Mouse (Mus musculus): Measurements from ENCODE around the gene Plbd2.
A peak's percentile ranks its signal among the peaks of the same experiment; 100 is the strongest.

Gene Plbd2

GRCm38 (mm10) chr5:120503144-120503795 is at the start of gene Plbd2:
Gene Plbd2, minus strand, starts transcription at chr5:120503625.
- peak; percentile 75 for DNase-seq

- no peak for DNase-seq
These were observed 47.2 kb upstream of the Plbd2 start for GRCm38 (mm10) chr5:120550673-120551072.

GRCm38 (mm10) chr5:120550137-120550536 is 46.7 kb upstream of the Plbd2 start:
- DNase-seq: no peak

DNA sequence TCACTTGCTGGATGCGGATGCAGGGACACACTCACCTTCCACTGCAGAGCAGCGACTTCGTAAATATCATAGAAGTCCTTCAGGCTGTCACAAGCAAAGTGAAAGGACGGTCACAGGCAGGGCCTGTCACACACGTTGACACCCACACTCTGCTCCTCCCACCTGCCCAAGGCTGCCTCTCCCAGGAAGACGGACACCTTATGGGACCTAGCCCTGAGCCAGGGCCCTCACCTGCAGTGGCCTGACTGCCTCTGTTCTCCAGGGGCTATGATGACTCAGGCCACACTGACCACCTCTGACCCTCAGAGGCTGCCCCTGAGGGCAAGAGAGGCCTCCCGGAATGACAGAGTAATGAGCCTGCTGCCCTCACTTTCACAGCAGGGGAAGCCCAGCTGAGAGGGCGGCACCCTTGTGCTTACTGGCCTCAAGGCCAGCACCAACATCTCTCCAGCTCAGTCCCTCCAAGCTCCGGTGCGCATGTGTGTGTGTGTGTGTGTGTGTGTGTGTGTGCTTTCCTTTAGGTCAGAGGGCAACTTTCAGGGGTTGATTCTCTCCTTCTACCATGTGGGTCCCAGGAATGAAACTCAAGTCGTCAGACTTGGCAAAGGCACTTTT is 44.9 kb upstream of the Plbd2 start:
- no peak for DNase-seq

DNA sequence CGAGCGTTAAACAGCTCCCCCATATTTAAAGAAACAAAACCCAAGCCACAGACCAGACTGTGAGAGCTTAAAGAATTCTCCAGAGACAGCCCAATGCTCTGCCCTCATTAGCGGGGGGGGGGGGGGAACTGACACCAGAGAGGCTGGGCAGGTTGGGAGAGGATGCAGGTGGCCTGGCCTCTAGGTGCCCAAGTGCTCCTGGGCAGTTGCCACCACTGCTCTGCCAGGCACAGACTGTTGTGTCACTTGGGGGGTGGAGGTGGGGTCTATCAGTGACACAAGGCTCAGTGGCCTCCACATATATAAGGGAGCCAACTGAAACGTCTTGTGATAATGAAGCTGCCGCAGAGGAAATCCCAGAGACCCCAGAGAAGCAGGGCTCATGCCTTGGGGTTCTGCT is 33.2 kb upstream of the Plbd2 start:
- no peak for DNase-seq

- DNase-seq: peak; percentile 55
These were observed 32.6 kb upstream of the Plbd2 start for GRCm38 (mm10) chr5:120536046-120536445.

DNA sequence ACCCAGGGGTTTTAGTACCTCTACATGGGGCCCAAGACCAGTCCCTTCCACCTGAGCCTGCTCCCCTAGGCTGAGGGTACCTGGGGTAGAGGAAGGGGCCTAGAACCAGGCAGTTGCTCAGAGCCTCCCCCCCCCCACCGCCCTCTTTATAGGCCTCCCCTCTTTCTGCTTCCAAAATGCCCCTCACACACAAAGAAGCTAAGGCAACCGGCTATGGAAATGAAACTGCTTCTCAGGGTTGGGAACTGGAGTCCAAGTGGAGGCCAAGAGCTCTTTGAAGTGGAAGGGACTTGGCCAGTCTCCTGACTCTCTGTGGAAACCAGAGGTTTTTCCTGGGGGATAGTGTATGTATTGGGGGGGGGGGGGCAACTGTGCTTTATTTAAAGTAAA is 31.3 kb upstream of the Plbd2 start:
- DNase-seq: no peak

DNA sequence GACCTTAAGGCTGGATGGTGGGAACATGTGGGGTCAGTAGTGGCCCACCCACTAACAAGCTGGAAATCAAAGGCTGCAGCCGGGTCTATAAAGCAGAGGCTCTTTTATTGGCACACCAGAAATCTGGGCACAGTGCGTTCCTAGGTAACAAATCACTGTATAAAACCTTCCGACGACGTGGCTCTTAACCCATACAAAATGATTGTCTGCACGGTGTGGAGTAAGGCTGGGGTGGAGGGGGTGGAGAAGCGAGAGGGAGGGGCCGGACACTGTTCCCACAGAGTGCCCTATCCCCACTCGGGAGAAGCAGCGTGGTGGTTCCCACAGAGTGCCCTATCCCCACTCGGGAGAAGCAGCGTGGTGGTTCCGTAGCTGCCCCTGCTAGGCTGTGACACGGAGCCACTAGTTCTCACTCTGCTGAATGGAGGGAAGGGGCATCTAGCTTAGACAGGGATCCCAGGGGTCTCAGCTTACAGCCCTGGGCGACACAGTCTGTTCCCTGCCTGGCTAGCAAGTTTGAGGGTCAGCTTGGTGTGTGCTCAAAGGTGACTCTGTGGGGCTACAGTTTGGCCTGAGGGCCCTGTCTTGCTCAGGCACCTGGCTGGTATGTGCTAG is 30.8 kb upstream of the Plbd2 start:
- no peak for DNase-seq

DNA sequence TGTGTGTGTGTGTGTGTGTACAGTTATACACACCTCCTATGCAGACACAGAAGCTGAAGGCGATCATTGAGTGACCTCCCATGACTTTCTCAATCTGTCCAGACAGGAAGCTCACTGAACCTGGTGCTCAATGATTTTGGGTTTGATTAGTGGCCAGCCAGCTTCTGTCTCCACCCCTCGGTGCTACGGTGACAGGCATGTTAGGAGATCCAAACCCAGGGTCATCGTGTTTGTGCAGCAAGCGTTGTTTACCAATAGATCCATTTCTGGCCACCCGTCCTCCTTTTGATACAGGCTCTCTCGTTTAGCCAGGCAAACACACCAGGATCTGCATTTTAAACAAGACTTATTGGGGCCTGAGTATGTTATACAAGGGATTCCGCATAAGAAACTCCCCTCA is 28.2 kb upstream of the Plbd2 start:
- DNase-seq: no peak

- no peak for DNase-seq
These were observed 24.0 kb upstream of the Plbd2 start for GRCm38 (mm10) chr5:120527296-120527964.

DNA sequence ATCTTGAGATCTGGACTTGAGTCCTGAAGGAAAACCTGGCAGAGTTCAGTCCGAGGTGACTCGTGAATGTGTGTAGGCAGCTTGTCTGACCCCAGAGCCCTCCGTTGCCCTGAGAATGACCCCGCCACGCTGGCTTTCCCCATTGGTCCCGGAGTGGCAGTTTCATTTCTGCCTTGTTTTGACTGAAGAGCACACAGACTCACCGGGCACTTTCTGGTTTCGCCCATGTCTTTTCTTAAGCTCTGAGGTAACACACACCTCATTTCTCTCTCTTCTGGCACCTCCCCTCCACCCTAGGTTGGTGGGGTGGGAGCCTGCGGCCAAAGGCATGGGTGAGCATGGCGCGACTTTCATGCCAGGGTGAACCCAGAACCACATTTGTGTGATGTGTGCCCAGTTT is 22.9 kb upstream of the Plbd2 start:
- no peak for DNase-seq

DNA sequence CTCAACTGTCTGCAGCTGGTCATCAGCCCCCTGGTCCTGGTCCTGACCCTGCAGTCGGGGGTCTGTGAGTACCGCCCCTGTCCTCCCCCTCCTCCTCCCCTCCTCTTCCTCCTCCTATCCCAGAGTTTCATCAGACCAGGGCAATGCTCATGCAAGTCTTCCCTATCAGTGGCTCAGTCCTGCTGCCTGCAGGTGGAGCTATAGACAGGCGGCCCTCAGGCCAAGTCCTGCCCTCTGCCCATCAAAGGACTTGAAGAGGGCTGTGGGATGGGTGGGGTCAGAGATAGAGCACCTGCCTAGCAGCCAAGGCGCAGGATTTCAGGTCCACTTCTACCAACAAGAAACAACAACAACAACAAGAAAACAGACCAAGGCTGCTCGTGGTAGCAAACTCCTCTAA is 22.3 kb upstream of the Plbd2 start:
- DNase-seq: no peak

GRCm38 (mm10) chr5:120524736-120525135 is 21.3 kb upstream of the Plbd2 start:
- no peak for DNase-seq

GRCm38 (mm10) chr5:120522649-120523048 is 19.2 kb upstream of the Plbd2 start:
- no peak for DNase-seq

DNA sequence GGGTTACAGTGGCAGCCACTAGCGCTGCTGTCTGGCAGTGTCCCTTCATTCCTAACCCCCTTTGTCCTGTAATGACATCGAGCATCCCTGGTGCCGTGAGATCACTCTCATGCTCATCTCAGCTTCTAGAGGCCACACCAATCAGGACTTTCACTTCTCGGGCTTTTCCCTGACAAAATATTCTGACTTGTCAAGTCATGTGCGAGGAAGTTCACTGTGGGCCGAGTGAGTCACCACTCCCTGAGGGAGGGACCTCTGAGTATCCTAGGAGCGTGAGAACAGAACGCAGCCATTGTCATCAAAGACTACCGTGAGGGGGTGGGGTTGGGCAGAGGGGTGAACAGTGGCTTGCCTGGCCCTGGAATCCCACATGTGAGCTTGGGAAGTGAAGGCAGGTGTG is 14.1 kb upstream of the Plbd2 start:
- no peak for DNase-seq

DNA sequence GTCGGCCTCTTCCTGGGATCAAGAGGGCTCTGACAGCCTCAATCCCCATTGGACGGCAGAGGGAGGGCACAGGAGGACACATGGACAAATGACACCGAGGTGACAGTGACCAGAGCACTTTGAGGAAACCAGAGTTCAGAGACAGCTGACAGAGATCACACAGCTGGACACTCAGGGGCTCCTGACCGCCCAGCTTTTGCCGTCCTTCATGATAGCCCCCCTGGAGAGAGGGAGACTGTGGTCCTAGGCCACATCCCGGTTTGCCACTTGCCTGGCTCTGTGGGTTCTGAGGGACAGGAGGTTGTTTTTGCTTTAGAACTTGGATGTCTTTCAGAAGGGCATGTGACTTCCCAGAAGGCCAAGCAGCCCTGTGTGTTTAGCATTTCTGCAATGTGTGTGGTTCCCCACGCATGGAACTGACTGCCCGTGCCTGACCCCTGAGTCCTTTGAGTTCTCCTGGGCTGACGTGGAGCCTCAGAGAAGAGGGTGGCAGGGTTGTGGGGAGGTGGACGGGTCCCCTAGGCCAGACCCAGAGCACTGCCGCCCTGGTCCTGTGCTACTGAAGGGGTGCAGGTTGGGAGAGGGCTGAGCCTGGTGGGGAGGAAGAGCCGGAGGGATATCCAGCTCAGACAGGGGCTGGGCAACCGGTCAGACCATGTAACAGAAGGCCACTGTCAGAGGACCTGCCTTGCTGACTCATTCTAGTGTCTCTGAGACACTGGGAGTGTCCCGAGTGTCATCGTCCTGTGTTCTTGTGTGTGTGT is 13.0 kb upstream of the Plbd2 start:
- no peak for DNase-seq

DNA sequence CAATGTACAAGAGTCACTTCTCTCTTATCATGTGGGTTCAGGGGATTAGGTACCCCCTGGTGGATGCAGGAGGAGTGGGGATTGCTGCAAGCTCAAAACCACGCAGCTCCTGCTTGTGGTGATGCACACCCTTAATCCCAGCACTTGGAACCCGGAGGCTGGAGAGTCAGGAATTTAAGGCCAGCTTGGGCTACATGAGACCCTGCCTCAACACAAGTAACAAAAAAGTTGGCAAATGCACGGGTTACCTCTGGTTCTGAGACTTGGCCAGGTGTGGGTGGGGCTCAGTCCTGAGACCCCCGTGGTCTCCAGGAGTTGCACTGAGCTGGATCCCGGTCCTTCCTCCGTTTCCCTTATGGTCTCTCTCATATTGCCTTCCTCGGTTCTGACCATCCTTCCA is 12.0 kb upstream of the Plbd2 start:
- no peak for DNase-seq

DNA sequence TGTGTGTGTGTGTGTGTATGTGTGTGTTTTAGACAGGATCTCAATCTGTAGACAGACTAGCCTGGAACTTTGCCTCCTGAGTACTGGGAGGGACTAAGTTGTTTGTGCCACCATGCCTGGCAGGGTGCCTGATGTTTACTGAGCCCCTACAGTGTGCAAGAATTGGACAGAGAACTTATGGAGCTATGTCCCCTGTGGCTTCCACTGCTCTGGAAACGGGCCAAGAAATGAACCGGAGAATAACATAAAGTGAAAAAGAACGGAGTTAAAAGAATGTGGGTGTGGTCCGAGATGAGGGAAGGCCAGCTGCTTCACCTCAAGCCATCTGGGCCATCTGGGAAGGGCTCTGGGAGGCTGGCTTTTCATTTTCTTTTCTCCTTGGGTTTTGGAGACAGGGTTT is 11.3 kb upstream of the Plbd2 start:
- no peak for DNase-seq

- DNase-seq: no peak
These were observed 10.7 kb upstream of the Plbd2 start for GRCm38 (mm10) chr5:120514031-120514677.

GRCm38 (mm10) chr5:120512911-120513555 is 9.6 kb upstream of the Plbd2 start:
- no peak for DNase-seq

DNA sequence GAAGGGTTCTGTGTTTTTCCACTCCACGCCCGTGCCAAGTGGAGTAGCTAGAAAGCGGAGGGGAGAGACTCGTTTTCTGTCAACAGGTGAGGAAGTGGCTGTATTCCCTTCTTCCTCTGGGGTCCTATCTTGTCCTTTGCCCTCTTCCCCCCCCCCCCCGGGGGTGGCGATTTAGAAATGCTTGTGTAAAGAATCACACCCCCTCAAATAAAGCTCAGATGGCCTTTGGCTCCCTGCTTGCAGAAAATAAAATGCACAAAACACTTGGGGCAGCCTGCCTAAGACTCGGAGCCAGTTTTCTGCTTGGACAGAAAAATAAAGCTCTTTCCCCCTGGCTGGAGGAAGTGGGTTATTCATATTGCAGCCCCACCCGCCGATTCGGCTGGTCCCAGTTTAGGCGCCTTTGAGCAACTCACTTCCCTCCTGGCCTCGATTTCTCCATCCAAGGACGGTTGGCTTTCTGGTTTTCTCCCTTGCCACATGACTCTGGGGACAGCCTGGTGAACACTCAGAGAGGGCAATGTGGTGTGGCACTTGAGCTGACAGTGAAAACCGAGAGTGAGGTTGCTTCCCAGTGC is 8.3 kb upstream of the Plbd2 start:
- no peak for DNase-seq
